Mouse (Mus musculus) activated CD4-positive, CD25-positive, alpha-beta regulatory T cell, adult 4 months (primary cell): Measurements from ENCODE around the gene Mfsd6. TPM values are rescaled to one million over a fixed set of nuclear protein-coding genes. Genes with fewer than 3 reads are reported as not detected.

Experiments used
- ATAC-seq: one replicate; pipeline ENCODE4 v1.8.0; 2017
- polyA plus RNA-seq, 2 experiments: library from polyadenylated mRNA; unstranded; fragments of 100-300 nt; shearing (Covaris generic); gene quantifications; one replicate each; pipeline ENCODE4 v1.2.1; 2017

Gene Mfsd6
- polyA plus RNA-seq, 2 experiments from 2014 or later, result 5.6 to 6.0 TPM

- ATAC-seq, result no peak
These were observed 89.2 kb downstream of the Mfsd6 start for GRCm38 (mm10) chr1:52638101-52638500.

GRCm38 (mm10) chr1:52635932-52636331 is 91.3 kb downstream of the Mfsd6 start:
- ATAC-seq, result no peak

GRCm38 (mm10) chr1:52634251-52634650 is 93.0 kb downstream of the Mfsd6 start:
- ATAC-seq, result no peak

GRCm38 (mm10) chr1:52631570-52631969 is 95.7 kb downstream of the Mfsd6 start:
- peak; percentile 21 for ATAC-seq

- ATAC-seq, result peak; percentile 92
These were observed 96.3 kb downstream of the Mfsd6 start for GRCm38 (mm10) chr1:52630937-52631299.

GRCm38 (mm10) chr1:52630248-52630936 is 96.9 kb downstream of the Mfsd6 start, which contains the start of gene Nemp2:
Gene Nemp2 (plus strand): TSS chr1:52630703.
- peak; percentile 76 for ATAC-seq

- no peak for ATAC-seq
These were observed 106.8 kb downstream of the Mfsd6 start for GRCm38 (mm10) chr1:52620442-52620841.

- no peak for ATAC-seq
These were observed 109.0 kb downstream of the Mfsd6 start for GRCm38 (mm10) chr1:52618217-52618616.

- no peak for ATAC-seq
These were observed 118.8 kb downstream of the Mfsd6 start for GRCm38 (mm10) chr1:52608486-52608885.

GRCm38 (mm10) chr1:52607700-52608099 is 119.6 kb downstream of the Mfsd6 start:
- ATAC-seq, result peak; percentile 69

Other genes starting within 250 kb of the Mfsd6 start
- gene Nab1, start 226.8 kb downstream of the Mfsd6 start, polyA plus RNA-seq, result 10 to 100 TPM; 25.7 to 26.4 TPM
- 10 to 100 TPM; 26.3 to 27.2 TPM for gene Nemp2, start 96.8 kb downstream of the Mfsd6 start, polyA plus RNA-seq
- 100 to 1,000 TPM in 1 of 2 experiments, 10 to 100 TPM in 1; 74.0 to 108 TPM for gene Inpp1, start 90.2 kb upstream of the Mfsd6 start, polyA plus RNA-seq
- 10 to 100 TPM; 30.2 to 36.1 TPM for gene Hibch, start 117.5 kb upstream of the Mfsd6 start, polyA plus RNA-seq